Mouse (Mus musculus): ENCODE results near the gene Itga3. TPM values are rescaled to one million over a fixed set of nuclear protein-coding genes. Genes with fewer than 3 reads are reported as not detected.
A peak's percentile ranks its signal among the peaks of the same experiment; 100 is the strongest.

The Itga3 gene
- polyA plus RNA-seq, 1 experiment from 2014 or later = 4.4 TPM

DNA sequence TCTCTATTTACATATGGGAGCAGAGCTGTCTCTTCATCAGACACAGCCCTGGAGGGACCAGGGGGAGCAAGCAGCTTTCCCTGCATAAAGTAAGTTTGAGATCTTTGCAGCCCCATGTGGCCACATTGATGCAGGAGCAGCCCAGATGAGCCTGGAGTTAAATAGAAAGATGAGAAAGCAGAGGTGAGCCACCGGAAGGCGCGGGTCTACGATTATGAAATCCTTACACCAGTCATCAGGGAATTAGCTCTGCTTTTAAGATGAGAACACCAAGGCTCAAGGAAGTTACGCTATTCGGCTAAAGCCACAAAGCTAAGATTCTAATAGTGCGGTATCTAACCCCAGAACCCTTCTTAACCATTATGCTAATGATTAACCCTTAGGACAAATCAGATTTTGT, 1.4 kb upstream of the Itga3 start:
- 63% methylated on average over 7 of the region's 7 CpGs for WGBS
- H3K9me3 ChIP-seq (ENCODE audit: control insufficient read depth, low read length) = no peaks in the 10 kb centered on the region

DNA sequence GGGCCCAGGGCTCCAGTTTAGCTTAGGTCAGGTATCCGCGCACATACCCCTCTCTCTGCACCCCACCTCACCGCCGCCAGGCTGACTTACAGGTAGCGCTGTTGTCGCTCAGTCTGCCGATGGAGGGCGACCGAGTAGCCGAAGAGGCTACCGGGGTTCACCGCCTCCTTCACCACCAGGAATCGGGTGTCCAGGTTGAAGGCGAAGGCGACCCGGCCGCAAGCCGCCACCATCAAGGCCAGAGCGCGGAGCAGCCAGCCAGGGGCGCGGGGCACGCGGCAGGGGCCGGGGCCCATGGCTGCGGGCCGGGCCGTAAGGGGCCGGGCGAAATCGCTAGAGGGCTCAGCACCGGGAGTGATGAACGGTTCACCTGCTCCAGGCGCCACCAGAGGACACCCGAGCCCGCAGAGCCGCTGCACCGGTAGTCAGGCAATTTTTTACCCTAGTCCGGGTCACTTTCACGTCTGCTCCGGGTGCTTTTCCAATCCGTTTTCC, 513 bp downstream of the Itga3 start:
- H3K27ac ChIP-seq (ENCODE audit: low read depth, low read length) = no peak overlapping the region
- under 1% methylated on average over 41 of the region's 42 CpGs for WGBS

More for the DNA sequence above, 1.4 kb upstream of the Itga3 start:
- H3K4me3 ChIP-seq (ENCODE audit: low read depth, low read length) = no peak overlapping the region
- H3K27ac ChIP-seq (ENCODE audit: low read depth, low read length) = no peak overlapping the region
- H3K27me3 ChIP-seq (ENCODE audit: control insufficient read depth, insufficient read depth, low read length) = peaks cover 22% of the 10 kb centered on the region
- ATAC-seq (ENCODE audit: low FRiP score) = no peak
- H3K36me3 ChIP-seq (ENCODE audit: control insufficient read depth, insufficient read depth, low read length) = no peaks in the 10 kb centered on the region
- H3K9ac ChIP-seq (ENCODE audit: low read depth, low read length) = no peak overlapping the region
- no peak overlapping the region for H3K4me2 ChIP-seq (replicated peaks; ENCODE audit: low read depth, low read length)
- DNase-seq (ENCODE audit: low spot score) = no peak
- no peaks in the 10 kb centered on the region for H3K4me1 ChIP-seq (replicated peaks; ENCODE audit: control insufficient read depth, insufficient read depth, low read length)

DNA sequence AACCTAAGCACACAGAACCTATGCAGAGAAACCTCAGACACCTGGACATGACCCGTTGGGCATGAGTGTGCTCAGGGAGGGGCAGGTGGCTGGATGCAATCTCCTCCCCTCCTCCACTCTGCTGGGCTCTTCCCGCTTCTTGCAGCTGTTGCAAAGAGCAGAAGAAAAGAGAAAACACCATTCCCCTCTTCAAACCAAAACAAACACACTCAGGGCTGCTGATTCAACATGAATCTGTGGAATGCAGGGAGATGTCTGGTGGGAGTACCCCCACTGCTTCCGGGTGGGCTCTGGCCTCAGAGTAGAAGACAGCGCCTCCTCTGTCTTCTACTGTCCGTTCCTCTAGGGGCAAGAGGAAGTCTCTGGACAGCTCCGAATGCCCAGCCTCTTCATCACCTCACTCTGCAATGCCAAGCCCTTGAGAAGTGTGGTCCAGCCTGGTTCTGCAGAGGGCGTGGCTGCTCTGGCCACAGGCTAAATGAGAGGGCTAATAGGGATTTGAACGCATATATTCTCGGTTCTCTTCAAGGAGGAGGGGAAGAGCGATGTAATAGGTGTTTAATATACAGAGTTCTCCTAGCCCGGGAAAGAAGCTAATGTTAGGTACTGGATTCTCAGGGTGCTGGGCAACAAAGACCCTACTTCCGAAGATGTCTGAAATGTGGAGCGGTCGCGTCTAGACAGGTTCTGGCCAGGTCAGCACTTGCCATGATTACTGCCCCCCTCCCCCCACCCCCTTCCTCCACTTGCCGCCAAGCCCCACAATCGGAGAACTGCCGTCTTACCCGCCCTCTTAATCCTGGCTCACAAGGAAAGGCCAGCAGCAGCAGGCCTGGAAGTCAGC, 1.2 kb downstream of the Itga3 start:
- peak overlapping the region; percentile 94 for H3K4me2 ChIP-seq (replicated peaks; ENCODE audit: low read depth, low read length)
- DNase-seq (ENCODE audit: low spot score) = no peak
- H3K9ac ChIP-seq (ENCODE audit: low read depth, low read length) = peak overlapping the region; percentile 60; the same call in 1 of the 2 replicates
- peak; percentile 28; the same call in 1 of the 2 replicates for ATAC-seq (ENCODE audit: low FRiP score)
- no peaks in the 10 kb centered on the region for H3K9me3 ChIP-seq (ENCODE audit: control insufficient read depth, low read length)
- WGBS = 9% methylated on average over 19 of the region's 19 CpGs
- H3K4me1 ChIP-seq (replicated peaks; ENCODE audit: control insufficient read depth, insufficient read depth, low read length) = no peaks in the 10 kb centered on the region
- H3K27me3 ChIP-seq (ENCODE audit: control insufficient read depth, insufficient read depth, low read length) = peaks cover 22% of the 10 kb centered on the region
- H3K36me3 ChIP-seq (ENCODE audit: control insufficient read depth, insufficient read depth, low read length) = no peaks in the 10 kb centered on the region
- H3K4me3 ChIP-seq (ENCODE audit: low read depth, low read length) = peak overlapping the region; percentile 52
- H3K27ac ChIP-seq (ENCODE audit: low read depth, low read length) = no peak overlapping the region

More for the DNA sequence above, 513 bp downstream of the Itga3 start:
- ATAC-seq (ENCODE audit: low FRiP score) = peak; percentile 62
- no peaks in the 10 kb centered on the region for H3K36me3 ChIP-seq (ENCODE audit: control insufficient read depth, insufficient read depth, low read length)
- H3K4me3 ChIP-seq (ENCODE audit: low read depth, low read length) = peak overlapping the region; percentile 52
- peak overlapping the region; percentile 94 for H3K4me2 ChIP-seq (replicated peaks; ENCODE audit: low read depth, low read length)
- H3K9me3 ChIP-seq (ENCODE audit: control insufficient read depth, low read length) = no peaks in the 10 kb centered on the region
- peaks cover 22% of the 10 kb centered on the region for H3K27me3 ChIP-seq (ENCODE audit: control insufficient read depth, insufficient read depth, low read length)
- H3K9ac ChIP-seq (ENCODE audit: low read depth, low read length) = peak overlapping the region; percentile 60
- no peaks in the 10 kb centered on the region for H3K4me1 ChIP-seq (replicated peaks; ENCODE audit: control insufficient read depth, insufficient read depth, low read length)
- peak; percentile 71 for DNase-seq (ENCODE audit: low spot score)

DNA sequence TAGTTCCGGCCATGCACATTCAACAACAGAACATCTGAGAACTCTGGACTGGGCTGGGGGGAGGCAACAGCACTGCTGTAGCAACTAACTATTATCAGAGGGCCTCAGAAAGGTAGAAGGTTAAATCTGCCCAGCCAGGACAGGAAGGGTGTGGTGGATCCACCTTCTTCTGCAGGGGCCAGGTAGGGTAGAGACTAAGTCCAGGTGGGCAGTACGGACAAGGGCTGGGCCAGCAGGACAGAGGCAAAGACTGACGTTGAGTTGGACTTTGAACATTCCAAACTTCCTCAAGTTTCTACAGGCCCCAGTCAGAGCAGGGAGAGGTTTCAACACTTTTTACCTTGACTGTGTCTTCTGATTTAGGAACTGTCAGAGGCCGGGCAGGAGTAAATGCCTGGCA, 1.9 kb downstream of the Itga3 start:
- H3K27ac ChIP-seq (ENCODE audit: low read depth, low read length) = no peak overlapping the region
- no peak for DNase-seq (ENCODE audit: low spot score)
- H3K9me3 ChIP-seq (ENCODE audit: control insufficient read depth, low read length) = no peaks in the 10 kb centered on the region
- 74% methylated on average over 4 of the region's 4 CpGs for WGBS
- no peak for ATAC-seq (ENCODE audit: low FRiP score)
- no peak overlapping the region for H3K9ac ChIP-seq (ENCODE audit: low read depth, low read length)
- no peaks in the 10 kb centered on the region for H3K4me1 ChIP-seq (replicated peaks; ENCODE audit: control insufficient read depth, insufficient read depth, low read length)
- H3K4me2 ChIP-seq (replicated peaks; ENCODE audit: low read depth, low read length) = no peak overlapping the region
- H3K4me3 ChIP-seq (ENCODE audit: low read depth, low read length) = no peak overlapping the region
- H3K27me3 ChIP-seq (ENCODE audit: control insufficient read depth, insufficient read depth, low read length) = peaks cover 22% of the 10 kb centered on the region
- H3K36me3 ChIP-seq (ENCODE audit: control insufficient read depth, insufficient read depth, low read length) = no peaks in the 10 kb centered on the region

DNA sequence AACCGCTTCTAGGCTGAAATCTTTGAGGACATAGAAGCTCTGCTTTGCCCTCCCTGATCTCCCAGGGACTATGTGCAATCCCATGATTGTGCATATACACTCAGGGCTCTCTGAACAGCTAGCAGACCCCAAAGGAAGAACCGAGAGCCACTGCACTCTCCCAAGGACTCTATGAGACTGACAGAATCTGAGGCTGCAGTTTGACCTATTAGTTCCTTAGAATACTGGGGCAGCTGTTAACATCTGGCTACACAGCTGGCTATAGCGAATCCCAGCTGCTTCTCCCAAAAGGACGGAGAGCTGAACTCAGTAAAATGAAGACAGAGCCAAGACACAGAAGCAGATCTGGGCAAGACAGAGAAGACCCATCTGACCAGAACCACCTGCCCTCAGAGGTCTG, 2.8 kb downstream of the Itga3 start:
- ATAC-seq (ENCODE audit: low FRiP score) (no peak), DNase-seq (ENCODE audit: low spot score) (no peak)
- Histone ChIP-seq H3K27me3 (ENCODE audit: control insufficient read depth, insufficient read depth, low read length) (peaks cover 22% of the 10 kb centered on the region), H3K36me3 (ENCODE audit: control insufficient read depth, insufficient read depth, low read length) (no peaks in the 10 kb centered on the region), H3K4me3 (ENCODE audit: low read depth, low read length) (no peak overlapping the region), H3K27ac (ENCODE audit: low read depth, low read length) (no peak overlapping the region), H3K9ac (ENCODE audit: low read depth, low read length) (no peak overlapping the region), H3K9me3 (ENCODE audit: control insufficient read depth, low read length) (no peaks in the 10 kb centered on the region), H3K4me1 (replicated peaks; ENCODE audit: control insufficient read depth, insufficient read depth, low read length) (no peaks in the 10 kb centered on the region), H3K4me2 (replicated peaks; ENCODE audit: low read depth, low read length) (no peak overlapping the region)
- 77% methylated on average over 4 of the region's 4 CpGs for WGBS

DNA sequence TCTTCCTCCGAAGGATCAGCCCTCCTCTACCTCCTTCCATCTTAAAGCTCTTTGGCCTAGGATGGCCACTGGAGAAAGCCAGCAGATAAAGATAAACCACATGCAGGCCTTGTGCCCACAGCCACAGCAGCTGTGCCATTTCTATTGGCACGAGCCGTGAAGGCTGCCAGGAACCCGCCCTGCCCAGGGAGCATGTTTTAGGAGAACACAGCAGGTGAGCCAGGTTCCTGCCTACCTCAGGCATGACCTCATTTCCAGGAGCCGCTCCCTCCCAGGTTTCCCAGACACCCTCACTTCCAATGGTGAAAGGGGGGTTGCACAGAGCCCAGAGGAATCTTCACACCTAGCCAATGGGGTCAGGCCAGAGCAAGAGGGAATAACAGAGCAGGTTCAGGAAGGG, 3.8 kb downstream of the Itga3 start:
- WGBS = 66% methylated on average over 5 of the region's 5 CpGs
- no peak overlapping the region for H3K27ac ChIP-seq (ENCODE audit: low read depth, low read length)

DNA sequence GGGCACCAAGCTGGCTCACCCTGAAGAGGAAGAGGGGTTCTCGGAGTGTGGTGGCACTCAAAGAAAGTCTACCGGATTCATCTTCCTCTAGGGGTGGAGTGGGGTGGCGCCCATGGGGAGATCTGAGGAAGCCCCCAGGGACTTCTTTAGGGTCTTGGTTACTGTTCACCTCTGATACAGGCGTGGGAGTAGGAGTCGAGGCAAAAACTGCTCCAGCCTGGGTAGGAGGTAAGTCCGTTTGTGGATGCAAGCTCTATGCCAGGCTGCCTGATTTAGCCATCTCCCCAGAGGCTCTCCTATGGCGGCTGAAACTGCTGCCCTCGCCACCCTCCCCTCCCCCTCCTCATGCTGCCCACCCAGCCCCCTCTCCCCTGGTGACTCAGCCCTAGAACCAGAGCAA, 4.5 kb downstream of the Itga3 start:
- Histone ChIP-seq H3K27me3 (ENCODE audit: control insufficient read depth, insufficient read depth, low read length) (peaks cover 15% of the 10 kb centered on the region), H3K4me3 (ENCODE audit: low read depth, low read length) (no peak overlapping the region), H3K4me2 (replicated peaks; ENCODE audit: low read depth, low read length) (no peak overlapping the region), H3K9ac (ENCODE audit: low read depth, low read length) (no peak overlapping the region), H3K9me3 (ENCODE audit: control insufficient read depth, low read length) (no peaks in the 10 kb centered on the region), H3K36me3 (ENCODE audit: control insufficient read depth, insufficient read depth, low read length) (no peaks in the 10 kb centered on the region), H3K4me1 (replicated peaks; ENCODE audit: control insufficient read depth, insufficient read depth, low read length) (no peaks in the 10 kb centered on the region), H3K27ac (ENCODE audit: low read depth, low read length) (no peak overlapping the region)
- ATAC-seq (ENCODE audit: low FRiP score) (no peak), DNase-seq (ENCODE audit: low spot score) (no peak)
- 66% methylated on average over 8 of the region's 8 CpGs for WGBS

More for the DNA sequence above, 3.8 kb downstream of the Itga3 start:
- no peaks in the 10 kb centered on the region for H3K36me3 ChIP-seq (ENCODE audit: control insufficient read depth, insufficient read depth, low read length)
- H3K9me3 ChIP-seq (ENCODE audit: control insufficient read depth, low read length) = no peaks in the 10 kb centered on the region
- ATAC-seq (ENCODE audit: low FRiP score) (no peak), DNase-seq (ENCODE audit: low spot score) (no peak)
- peaks cover 20% of the 10 kb centered on the region for H3K27me3 ChIP-seq (ENCODE audit: control insufficient read depth, insufficient read depth, low read length)
- H3K4me3 ChIP-seq (ENCODE audit: low read depth, low read length) = no peak overlapping the region
- no peak overlapping the region for H3K4me2 ChIP-seq (replicated peaks; ENCODE audit: low read depth, low read length)
- H3K9ac ChIP-seq (ENCODE audit: low read depth, low read length) = no peak overlapping the region
- no peaks in the 10 kb centered on the region for H3K4me1 ChIP-seq (replicated peaks; ENCODE audit: control insufficient read depth, insufficient read depth, low read length)

DNA sequence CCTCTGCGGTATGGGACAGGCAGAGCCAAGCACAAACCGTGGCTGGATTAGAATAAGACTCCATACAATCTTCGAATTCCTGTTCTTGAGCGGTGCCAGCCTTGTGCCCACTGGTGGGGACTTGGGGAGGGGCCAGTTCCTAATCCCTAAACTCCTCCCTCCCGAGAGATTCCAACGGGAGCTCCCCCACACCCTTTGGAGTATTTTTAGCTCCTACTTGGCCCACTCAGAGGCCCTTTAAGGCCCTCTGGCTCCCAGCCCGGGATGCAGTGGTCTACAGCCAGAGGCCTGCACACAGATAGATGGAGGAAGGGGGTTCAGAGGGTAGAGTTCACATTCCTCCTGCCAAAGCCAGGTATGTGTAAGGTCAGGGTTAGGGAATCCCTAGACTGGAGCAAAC, 5.3 kb downstream of the Itga3 start:
- H3K27ac ChIP-seq (ENCODE audit: low read depth, low read length) = no peak overlapping the region
- ATAC-seq (ENCODE audit: low FRiP score) (no peak), DNase-seq (ENCODE audit: low spot score) (no peak)
- H3K4me2 ChIP-seq (replicated peaks; ENCODE audit: low read depth, low read length) = no peak overlapping the region
- H3K27me3 ChIP-seq (ENCODE audit: control insufficient read depth, insufficient read depth, low read length) = peaks cover 8% of the 10 kb centered on the region
- no peaks in the 10 kb centered on the region for H3K36me3 ChIP-seq (ENCODE audit: control insufficient read depth, insufficient read depth, low read length)
- no peak overlapping the region for H3K9ac ChIP-seq (ENCODE audit: low read depth, low read length)
- no peaks in the 10 kb centered on the region for H3K4me1 ChIP-seq (replicated peaks; ENCODE audit: control insufficient read depth, insufficient read depth, low read length)
- no peaks in the 10 kb centered on the region for H3K9me3 ChIP-seq (ENCODE audit: control insufficient read depth, low read length)
- WGBS = 63% methylated on average over 7 of the region's 7 CpGs
- no peak overlapping the region for H3K4me3 ChIP-seq (ENCODE audit: low read depth, low read length)
